Mouse (Mus musculus): Measurements from ENCODE around the gene Ndufaf8. TPM values are rescaled to one million over a fixed set of nuclear protein-coding genes. Genes with fewer than 3 reads are reported as not detected.

The Ndufaf8 gene
- total and polyA plus RNA-seq, 2 experiments, result 13.7 to 55.4 TPM

DNA sequence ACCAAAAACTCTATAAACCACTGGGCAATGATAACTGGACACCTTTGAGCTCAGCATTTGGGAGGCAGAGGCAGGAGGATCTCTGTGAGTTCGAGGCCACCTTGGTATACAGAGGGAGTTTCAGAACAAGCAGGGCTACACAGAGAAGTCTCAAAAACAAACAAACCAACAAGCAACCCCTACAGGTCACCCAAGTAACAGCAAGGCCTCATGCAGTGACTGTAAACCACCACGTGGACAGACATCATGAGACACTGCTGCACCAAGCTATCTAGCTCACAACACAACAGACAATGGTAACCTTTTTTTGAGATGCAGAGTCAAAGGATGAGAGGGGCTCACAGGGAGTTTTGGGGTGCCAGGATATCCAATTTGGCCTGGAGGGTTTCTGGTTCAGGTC lies 28.1 kb downstream of the Ndufaf8 start:
- peaks cover 19% of the 10 kb centered on the region; the same call in 1 of the 2 replicates for H3K36me3 ChIP-seq (ENCODE audit: control insufficient read depth, insufficient read depth, low read length)
- H3K4me3 ChIP-seq (ENCODE audit: insufficient read depth, low read depth, low read length), result no peak overlapping the region
- TF ChIP-seq POLR2A (IDR thresholded peaks at IDR 0.05; ENCODE audit: extremely low read depth, insufficient read depth, low read length), result no peak
- no peak for TF ChIP-seq CTCF (IDR thresholded peaks at IDR 0.05; ENCODE audit: low read depth, low read length)
- H3K27ac ChIP-seq (replicated peaks; ENCODE audit: insufficient read depth, low read depth, low read length), result no peak overlapping the region
- no peaks in the 10 kb centered on the region for H3K27me3 ChIP-seq (ENCODE audit: control insufficient read depth, insufficient read depth, low read length)
- no peaks in the 10 kb centered on the region for H3K79me2 ChIP-seq (ENCODE audit: control insufficient read depth, insufficient read depth, low read length)
- H3K4me1 ChIP-seq (ENCODE audit: control insufficient read depth, insufficient read depth, low read length), result no peaks in the 10 kb centered on the region
- DNase-seq (ENCODE audit: extremely low read depth, low read depth, low spot score), result no peak
- 87% methylated on average over 2 of the region's 2 CpGs for WGBS
- H3K9ac ChIP-seq (ENCODE audit: low read depth, low read length), result no peak overlapping the region

DNA sequence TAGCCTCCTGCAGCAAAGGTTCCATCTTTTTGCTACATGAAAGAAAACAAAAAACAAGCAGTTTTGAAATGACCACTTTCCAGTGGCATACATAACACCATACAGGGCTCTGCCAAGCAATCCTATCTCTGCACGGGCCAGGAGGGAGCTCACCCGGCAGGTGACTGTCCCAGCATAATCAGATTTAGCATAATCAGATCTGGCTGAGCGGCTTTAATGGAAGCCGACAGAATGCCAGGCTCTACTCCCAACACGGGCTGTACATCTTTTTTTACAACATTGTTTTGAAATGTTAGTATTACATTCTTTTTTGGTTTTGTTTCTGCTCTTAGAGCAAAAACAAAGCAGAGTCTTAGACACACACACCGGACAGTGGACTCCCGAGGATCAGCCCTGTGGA lies 30.6 kb downstream of the Ndufaf8 start:
- no peak for TF ChIP-seq CTCF (IDR thresholded peaks at IDR 0.05; ENCODE audit: low read depth, low read length)
- no peak for TF ChIP-seq POLR2A (IDR thresholded peaks at IDR 0.05; ENCODE audit: extremely low read depth, insufficient read depth, low read length)
- Histone ChIP-seq H3K9ac (ENCODE audit: low read depth, low read length) (no peak overlapping the region), H3K79me2 (ENCODE audit: control insufficient read depth, insufficient read depth, low read length) (no peaks in the 10 kb centered on the region), H3K36me3 (ENCODE audit: control insufficient read depth, insufficient read depth, low read length) (peaks cover 19% of the 10 kb centered on the region; the same call in 1 of the 2 replicates), H3K27me3 (ENCODE audit: control insufficient read depth, insufficient read depth, low read length) (no peaks in the 10 kb centered on the region), H3K27ac (replicated peaks; ENCODE audit: insufficient read depth, low read depth, low read length) (no peak overlapping the region), H3K4me3 (ENCODE audit: insufficient read depth, low read depth, low read length) (no peak overlapping the region), H3K4me1 (ENCODE audit: control insufficient read depth, insufficient read depth, low read length) (no peaks in the 10 kb centered on the region)
- 94% methylated on average over 7 of the region's 7 CpGs for WGBS
- no peak for DNase-seq (ENCODE audit: extremely low read depth, low read depth, low spot score)

DNA sequence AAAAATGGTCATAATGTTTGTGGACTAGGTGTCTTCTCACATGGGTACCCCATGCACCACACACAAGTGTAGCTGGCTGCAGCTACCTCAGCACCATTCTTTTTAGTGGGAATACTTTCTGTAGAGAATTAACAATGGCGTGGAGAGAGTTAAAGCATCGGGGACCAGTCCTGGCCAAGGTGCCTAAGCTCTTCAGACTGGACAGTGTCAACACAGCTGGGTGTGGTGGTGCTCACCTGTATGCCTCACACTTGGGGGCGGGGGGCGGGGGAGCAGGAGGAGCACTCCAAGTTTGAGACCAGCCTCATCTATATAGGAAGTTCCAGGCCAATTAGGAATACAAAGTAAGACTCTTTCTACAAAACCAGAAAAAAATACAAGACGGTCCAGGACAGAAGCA lies 35.4 kb downstream of the Ndufaf8 start:
- Histone ChIP-seq H3K79me2 (ENCODE audit: control insufficient read depth, insufficient read depth, low read length) (no peaks in the 10 kb centered on the region; the same call in 1 of the 2 replicates), H3K9ac (ENCODE audit: low read depth, low read length) (no peak overlapping the region), H3K4me3 (ENCODE audit: insufficient read depth, low read depth, low read length) (no peak overlapping the region), H3K27ac (replicated peaks; ENCODE audit: insufficient read depth, low read depth, low read length) (no peak overlapping the region), H3K36me3 (ENCODE audit: control insufficient read depth, insufficient read depth, low read length) (peaks cover 4% of the 10 kb centered on the region; the same call in 1 of the 2 replicates), H3K4me1 (ENCODE audit: control insufficient read depth, insufficient read depth, low read length) (no peaks in the 10 kb centered on the region), H3K27me3 (ENCODE audit: control insufficient read depth, insufficient read depth, low read length) (no peaks in the 10 kb centered on the region)
- WGBS, result 95% methylated on average over 5 of the region's 5 CpGs
- TF ChIP-seq POLR2A (IDR thresholded peaks at IDR 0.05; ENCODE audit: extremely low read depth, insufficient read depth, low read length) (no peak), CTCF (IDR thresholded peaks at IDR 0.05; ENCODE audit: low read depth, low read length) (no peak)
- no peak for DNase-seq (ENCODE audit: extremely low read depth, low read depth, low spot score)

DNA sequence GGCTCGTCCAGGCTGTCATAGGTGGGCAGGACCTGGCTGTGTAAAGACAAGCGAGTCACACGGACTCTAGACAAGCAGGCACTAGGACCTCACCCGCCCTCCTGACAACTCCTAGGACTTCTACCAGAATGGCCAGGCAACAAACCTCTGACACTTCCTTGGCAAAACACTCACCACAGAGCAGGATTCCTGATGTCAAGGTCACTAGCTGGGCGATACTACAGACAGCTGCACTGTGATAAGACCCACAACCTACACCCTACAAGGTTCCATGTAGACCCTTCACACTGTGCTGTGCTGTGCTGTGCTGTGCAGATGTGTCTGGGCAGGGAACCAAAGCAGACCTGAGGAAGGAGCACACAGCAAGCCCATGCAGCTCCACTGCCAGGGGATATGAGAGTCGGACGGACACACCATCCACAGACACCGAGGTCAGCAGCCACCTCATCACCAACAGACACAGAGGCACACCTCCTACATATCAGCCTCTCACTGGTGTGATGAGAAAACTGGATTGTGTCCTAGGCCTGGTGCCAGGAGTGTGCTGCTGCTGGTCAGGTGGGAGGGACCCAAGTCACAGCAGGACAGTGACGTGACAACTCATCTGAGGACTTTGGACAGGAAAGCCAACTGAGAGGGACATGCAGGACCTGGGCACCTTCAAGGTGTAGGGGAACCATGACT lies 36.3 kb downstream of the Ndufaf8 start:
- TF ChIP-seq POLR2A (IDR thresholded peaks at IDR 0.05; ENCODE audit: extremely low read depth, insufficient read depth, low read length) (no peak), CTCF (IDR thresholded peaks at IDR 0.05; ENCODE audit: low read depth, low read length) (no peak)
- H3K36me3 ChIP-seq (ENCODE audit: control insufficient read depth, insufficient read depth, low read length), result peaks cover 3% of the 10 kb centered on the region; the same call in 1 of the 2 replicates
- no peak overlapping the region for H3K4me3 ChIP-seq (ENCODE audit: insufficient read depth, low read depth, low read length)
- peak; percentile 66 for DNase-seq (ENCODE audit: extremely low read depth, low read depth, low spot score)
- H3K27ac ChIP-seq (replicated peaks; ENCODE audit: insufficient read depth, low read depth, low read length), result no peak overlapping the region
- H3K4me1 ChIP-seq (ENCODE audit: control insufficient read depth, insufficient read depth, low read length), result no peaks in the 10 kb centered on the region
- no peaks in the 10 kb centered on the region; the same call in 1 of the 2 replicates for H3K79me2 ChIP-seq (ENCODE audit: control insufficient read depth, insufficient read depth, low read length)
- no peaks in the 10 kb centered on the region for H3K27me3 ChIP-seq (ENCODE audit: control insufficient read depth, insufficient read depth, low read length)
- WGBS, result 74% methylated on average over 9 of the region's 9 CpGs
- H3K9ac ChIP-seq (ENCODE audit: low read depth, low read length), result no peak overlapping the region

DNA sequence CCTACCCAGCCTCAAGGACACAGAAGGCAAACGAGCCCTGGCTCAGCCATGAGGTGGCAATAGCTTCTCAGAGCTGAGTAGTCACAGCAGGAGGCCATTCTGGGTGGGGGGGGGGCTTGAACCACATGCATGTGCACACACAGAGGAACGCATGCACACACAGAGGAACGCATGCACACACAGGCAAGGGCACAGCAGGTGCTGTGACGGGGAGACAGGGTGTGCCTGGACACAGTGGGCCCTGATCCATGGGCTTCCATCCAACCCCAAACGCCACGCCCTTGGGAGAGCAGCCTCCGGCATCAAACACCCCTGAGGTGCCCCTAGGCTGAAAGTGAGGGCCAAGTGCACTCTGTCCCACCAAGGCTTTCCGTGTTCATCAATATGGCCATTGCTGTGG lies 37.5 kb downstream of the Ndufaf8 start:
- 75% methylated on average over 8 of the region's 8 CpGs for WGBS
- no peak for DNase-seq (ENCODE audit: extremely low read depth, low read depth, low spot score)
- H3K27ac ChIP-seq (replicated peaks; ENCODE audit: insufficient read depth, low read depth, low read length), result no peak overlapping the region
- no peaks in the 10 kb centered on the region for H3K4me1 ChIP-seq (ENCODE audit: control insufficient read depth, insufficient read depth, low read length)
- no peaks in the 10 kb centered on the region; the same call in 1 of the 2 replicates for H3K79me2 ChIP-seq (ENCODE audit: control insufficient read depth, insufficient read depth, low read length)
- no peak overlapping the region for H3K4me3 ChIP-seq (ENCODE audit: insufficient read depth, low read depth, low read length)
- TF ChIP-seq CTCF (IDR thresholded peaks at IDR 0.05; ENCODE audit: low read depth, low read length) (no peak), POLR2A (IDR thresholded peaks at IDR 0.05; ENCODE audit: extremely low read depth, insufficient read depth, low read length) (no peak)
- H3K9ac ChIP-seq (ENCODE audit: low read depth, low read length), result no peak overlapping the region
- no peaks in the 10 kb centered on the region for H3K27me3 ChIP-seq (ENCODE audit: control insufficient read depth, insufficient read depth, low read length)
- no peaks in the 10 kb centered on the region; the same call in 1 of the 2 replicates for H3K36me3 ChIP-seq (ENCODE audit: control insufficient read depth, insufficient read depth, low read length)
